Mouse (Mus musculus) myocyte (in vitro differentiated cells): Measurements from ENCODE around the gene Tmem161a. TPM values are rescaled to one million over a fixed set of nuclear protein-coding genes. Genes with fewer than 3 reads are reported as not detected.

ENCODE experiments used
- H3K27me3 ChIP-seq: one replicate; pipeline ENCODE4 v1.6.1; 2011; ENCODE audit not compliant: control insufficient read depth, insufficient read depth, insufficient read length
- H3K36me3 ChIP-seq: one replicate; pipeline ENCODE4 v1.6.1; 2011; ENCODE audit not compliant: control insufficient read depth, insufficient read depth
- H3K4me2 ChIP-seq: one replicate; pipeline ENCODE4 v1.6.1; 2011; ENCODE audit warnings: low read depth, control low read depth
- H3K4me3 ChIP-seq: one replicate; pipeline ENCODE4 v1.5.1; 2011; ENCODE audit warnings: mild to moderate bottlenecking, control low read depth, moderate library complexity
- H3K79me2 ChIP-seq: one replicate; pipeline ENCODE4 v1.6.1; 2011; ENCODE audit not compliant: control insufficient read depth, insufficient read depth
- H3ac ChIP-seq: one replicate; pipeline ENCODE4 v1.6.1; 2011; ENCODE audit not compliant: control insufficient read depth, insufficient read length
- CEBPB ChIP-seq: IDR thresholded peaks from 2 replicates; pipeline ENCODE4 v1.6.1; 2011; ENCODE audit warnings: mild to moderate bottlenecking, moderate library complexity; ENCODE audit not compliant: poor library complexity, insufficient read depth, severe bottlenecking
- E2F4 ChIP-seq: IDR thresholded peaks from one replicate; pipeline ENCODE4 v1.6.1; 2011; ENCODE audit warnings: mild to moderate bottlenecking, control low read depth, moderate library complexity; ENCODE audit not compliant: insufficient read depth
- MAX ChIP-seq: IDR thresholded peaks from one replicate; pipeline ENCODE4 v1.6.1; 2011; ENCODE audit warnings: low read depth, mild to moderate bottlenecking, control low read depth
- MYOD1 ChIP-seq, 3 experiments: IDR thresholded peaks; one replicate each; pipeline ENCODE4 v1.6.1; 2011; ENCODE audit warnings: control low read depth in 2 of 3, low read depth in 2 of 3, mild to moderate bottlenecking in 2 of 3, moderate library complexity in 1 of 3; ENCODE audit not compliant: insufficient read length in 2 of 3, control insufficient read depth in 1 of 3
- MYOG ChIP-seq, 3 experiments: IDR thresholded peaks; one replicate each; pipeline ENCODE4 v1.6.1; 2011; ENCODE audit warnings: control low read depth in 2 of 3, low read depth in 2 of 3, mild to moderate bottlenecking in 2 of 3; ENCODE audit not compliant: insufficient read length in 2 of 3, control insufficient read depth in 1 of 3, insufficient read depth in 1 of 3
- POLR2A ChIP-seq: IDR thresholded peaks from one replicate; pipeline ENCODE4 v1.6.1; 2011; ENCODE audit warnings: low read depth, mild to moderate bottlenecking, control low read depth, moderate library complexity; ENCODE audit not compliant: insufficient read length
- POLR2AphosphoS2 ChIP-seq: IDR thresholded peaks from one replicate; pipeline ENCODE4 v1.6.1; 2011; ENCODE audit warnings: low read depth, control low read depth; ENCODE audit not compliant: insufficient read length
- REST ChIP-seq: IDR thresholded peaks from one replicate; pipeline ENCODE4 v1.6.1; 2011; ENCODE audit warnings: mild to moderate bottlenecking, control low read depth, moderate library complexity; ENCODE audit not compliant: insufficient read depth, insufficient read length
- SRF ChIP-seq: IDR thresholded peaks from one replicate; pipeline ENCODE4 v1.6.1; 2011; ENCODE audit warnings: low read depth; ENCODE audit not compliant: control insufficient read depth, insufficient read length
- TCF12 ChIP-seq: IDR thresholded peaks from one replicate; pipeline ENCODE4 v1.6.1; 2011; ENCODE audit warnings: mild to moderate bottlenecking, control low read depth; ENCODE audit not compliant: poor library complexity, insufficient read depth, severe bottlenecking
- TCF3 ChIP-seq: IDR thresholded peaks from one replicate; pipeline ENCODE4 v1.6.1; 2011; ENCODE audit warnings: low read depth, control low read depth; ENCODE audit not compliant: insufficient read length
- USF1 ChIP-seq: IDR thresholded peaks from one replicate; pipeline ENCODE4 v1.6.1; 2011; ENCODE audit warnings: low read depth, mild to moderate bottlenecking, control low read depth, moderate library complexity
- polyA plus RNA-seq: library from polyadenylated mRNA; unstranded; fragments of >200 nt; fragmentation: generic; extraction: Trizol; gene quantifications from one replicate; pipeline ENCODE4 v1.2.1, GENCODE M21; 2012; ENCODE audit warnings: missing spikeins

Gene Tmem161a
- polyA plus RNA-seq, 1 experiment = 132 TPM

DNA sequence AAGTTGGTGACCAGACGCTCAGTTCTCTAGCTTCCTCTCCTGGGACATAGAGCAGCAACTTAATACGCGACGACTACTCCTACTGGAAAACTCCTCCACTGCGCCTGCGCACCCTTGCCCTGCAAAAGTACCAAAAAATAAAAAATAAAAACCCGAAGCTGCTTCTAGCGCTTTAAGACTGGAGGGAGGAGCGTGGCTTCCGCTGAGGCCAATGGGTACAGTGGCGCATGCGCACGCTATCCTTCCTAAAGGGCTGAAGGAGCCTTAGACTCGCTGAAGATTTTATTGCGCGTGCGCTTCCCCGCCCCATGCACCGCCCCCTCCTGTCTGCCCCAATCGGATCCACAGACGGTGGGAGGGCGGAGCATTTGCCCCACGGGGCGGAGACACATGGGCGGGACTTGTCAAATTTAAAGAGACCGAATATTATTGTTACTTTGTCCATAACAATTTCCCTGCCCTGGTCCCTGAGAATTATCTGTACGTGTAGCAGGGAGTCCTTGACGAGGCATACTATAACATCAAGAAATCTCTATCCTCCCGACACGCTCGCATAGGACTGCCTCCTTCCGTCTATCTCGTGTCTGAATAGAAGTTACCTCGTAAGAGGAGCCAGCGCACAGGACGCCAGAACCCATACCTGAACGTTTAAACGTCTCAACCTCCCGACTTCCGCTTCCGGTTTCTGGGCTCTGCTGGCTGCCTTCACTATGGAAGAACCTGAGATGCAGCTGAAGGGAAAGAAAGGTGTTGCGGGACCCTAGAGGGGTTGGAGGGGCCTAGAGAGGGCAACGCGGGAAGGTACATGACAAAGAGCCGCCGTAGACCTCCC lies 32.9 kb upstream of the Tmem161a start, which contains the start of the genes Rfxank, Borcs8 and Mef2b:
Gene Rfxank (minus strand): TSS at position 129 of the 832 bp plus-strand sequence.
Gene Borcs8 (plus strand): TSS at position 474 of the 832 bp plus-strand sequence.
Gene Mef2b (plus strand): TSS at position 686 of the 832 bp plus-strand sequence.
- Histone ChIP-seq H3K36me3 (no peaks in the 10 kb centered on the region), H3ac (no peak within 1 kb of the TSS), H3K27me3 (no peaks in the 10 kb centered on the region), H3K4me2 (peak within 1 kb of the TSS; percentile 96), H3K4me3 (peak within 1 kb of the TSS; percentile 70), H3K79me2 (peaks cover 18% of the 10 kb centered on the region)
- TF ChIP-seq TCF3 (no peak), MAX (no peak), CEBPB (no peak), USF1 (peak; percentile 5), POLR2A (peak; percentile 47)

GRCm38 (mm10) chr8:70139981-70140380 lies 32.2 kb upstream of the Tmem161a start:
- H3K4me3 ChIP-seq = peak overlapping the region; percentile 70
- TF ChIP-seq MYOG (IDR thresholded peaks at IDR 0.05; ENCODE audit: control insufficient read depth in 1 of 3, insufficient read depth in 1 of 3, insufficient read length in 2 of 3, low read depth in 2 of 3) (no peak), TCF3 (no peak), REST (no peak), USF1 (no peak), E2F4 (no peak), POLR2A (no peak), CEBPB (no peak), TCF12 (no peak), SRF (no peak), POLR2AphosphoS2 (no peak), MAX (no peak), MYOD1 (IDR thresholded peaks at IDR 0.05; ENCODE audit: control insufficient read depth in 1 of 3, insufficient read length in 2 of 3, low read depth in 2 of 3) (no peak)
- peak overlapping the region; percentile 96 for H3K4me2 ChIP-seq

GRCm38 (mm10) chr8:70147678-70148607 lies 24.2 kb upstream of the Tmem161a start:
- Histone ChIP-seq H3K36me3 (peaks cover 7% of the 10 kb centered on the region), H3K4me3 (no peak overlapping the region), H3ac (no peak overlapping the region), H3K27me3 (no peaks in the 10 kb centered on the region), H3K4me2 (no peak overlapping the region), H3K79me2 (no peaks in the 10 kb centered on the region)
- no peak for TF ChIP-seq SRF
- no peak for TF ChIP-seq POLR2AphosphoS2

More at GRCm38 (mm10) chr8:70139981-70140380, 32.2 kb upstream of the Tmem161a start:
- H3ac ChIP-seq = no peak overlapping the region
- H3K27me3 ChIP-seq = no peaks in the 10 kb centered on the region
- H3K36me3 ChIP-seq = peaks cover 6% of the 10 kb centered on the region
- H3K79me2 ChIP-seq = peaks cover 18% of the 10 kb centered on the region

DNA sequence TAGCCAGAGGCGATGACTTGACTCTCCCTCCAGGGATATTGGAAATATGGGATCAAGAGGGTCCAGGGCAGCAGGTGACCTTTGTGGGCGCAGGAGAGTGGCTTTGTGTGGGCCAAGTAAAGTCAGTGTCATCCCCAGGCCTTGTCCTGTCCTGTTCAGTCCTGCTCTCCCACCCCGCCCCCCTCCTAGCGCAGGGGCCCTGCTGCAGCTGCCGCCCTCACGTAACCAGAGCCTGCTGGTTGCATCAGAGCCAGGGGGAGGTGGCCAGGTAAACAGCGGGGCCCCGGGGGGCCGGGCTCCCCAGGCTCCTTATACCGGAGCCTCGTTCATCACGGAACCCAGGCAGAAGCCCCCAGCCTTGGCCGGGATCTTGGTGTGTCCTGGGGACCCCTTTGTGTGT lies 22.0 kb upstream of the Tmem161a start:
- Histone ChIP-seq H3K79me2 (no peaks in the 10 kb centered on the region), H3K4me2 (peak overlapping the region; percentile 18), H3K36me3 (no peaks in the 10 kb centered on the region), H3ac (no peak overlapping the region), H3K4me3 (no peak overlapping the region), H3K27me3 (peaks cover 6% of the 10 kb centered on the region)
- TF ChIP-seq MYOD1 (IDR thresholded peaks at IDR 0.05; ENCODE audit: control insufficient read depth in 1 of 3, insufficient read length in 2 of 3, low read depth in 2 of 3) = peak in 1 of 3 experiments; percentile 75
- TF ChIP-seq POLR2A = no peak
- TF ChIP-seq USF1 = no peak
- peak; percentile 32 for TF ChIP-seq POLR2AphosphoS2
- TF ChIP-seq REST = no peak
- peak in 2 of 3 experiments; percentile 82 to 92 for TF ChIP-seq MYOG (IDR thresholded peaks at IDR 0.05; ENCODE audit: control insufficient read depth in 1 of 3, insufficient read depth in 1 of 3, insufficient read length in 2 of 3, low read depth in 2 of 3)
- TF ChIP-seq SRF = no peak
- no peak for TF ChIP-seq TCF3
- TF ChIP-seq E2F4 = no peak
- TF ChIP-seq CEBPB = peak; percentile 39; the same call in 1 of the 2 replicates
- no peak for TF ChIP-seq TCF12
- TF ChIP-seq MAX = no peak
